Mouse (Mus musculus) hindbrain, embryonic 14.5 days (tissue): ENCODE data around the gene Pex3. TPM values are rescaled to one million over a fixed set of nuclear protein-coding genes. Genes with fewer than 3 reads are reported as not detected.
"Not testable (repeated sequence)": the region's sequence is repeated elsewhere in the genome, so short reads cannot be mapped to it uniquely, and the experiment has no call there.

Experiments
- ATAC-seq: fragments of 200-750 bp; cut with Nextera tagmentation; 2 replicates; pipeline ENCODE4 v1.8.0; 2017; ENCODE audit warnings: moderate number of reproducible peaks, mild to moderate bottlenecking, moderate TSS enrichment, moderate library complexity; ENCODE audit not compliant: low FRiP score
- DNase-seq: peaks from one replicate; pipeline ENCODE4 v3.0.0-alpha.2; 2015; ENCODE audit warnings: low spot score
- H3K27ac ChIP-seq: fragments of 300-500 bp; sonication (generic); 2 replicates; pipeline ENCODE4 v1.5.1; 2014; ENCODE audit warnings: mild to moderate bottlenecking, moderate library complexity
- H3K27me3 ChIP-seq: fragments of 300-500 bp; sonication (generic); 2 replicates; pipeline ENCODE4 v1.6.1; 2014; ENCODE audit warnings: mild to moderate bottlenecking, low read length, mixed read lengths; ENCODE audit not compliant: control insufficient read depth, insufficient read depth
- H3K36me3 ChIP-seq: fragments of 300-500 bp; sonication (generic); replicated peaks from 2 replicates; pipeline ENCODE4 v1.6.1; 2014; ENCODE audit not compliant: control insufficient read depth, insufficient read depth
- H3K4me1 ChIP-seq: fragments of 300-500 bp; sonication (generic); replicated peaks from 2 replicates; pipeline ENCODE4 v1.6.1; 2014; ENCODE audit warnings: antibody characterized with exemption, low read length, mixed read lengths; ENCODE audit not compliant: control insufficient read depth, insufficient read depth
- H3K4me2 ChIP-seq: fragments of 300-500 bp; sonication (generic); replicated peaks from 2 replicates; pipeline ENCODE4 v1.6.1; 2014; ENCODE audit warnings: mild to moderate bottlenecking, moderate library complexity
- H3K4me3 ChIP-seq: fragments of 300-500 bp; sonication (generic); replicated peaks from 2 replicates; pipeline ENCODE4 v1.5.1; 2014; ENCODE audit warnings: mild to moderate bottlenecking, low read length
- H3K9ac ChIP-seq: fragments of 300-500 bp; sonication (generic); 2 replicates; pipeline ENCODE4 v1.6.1; 2014
- H3K9me3 ChIP-seq: fragments of 300-500 bp; sonication (generic); 2 replicates; pipeline ENCODE4 v1.6.1; 2016; ENCODE audit warnings: low read length; ENCODE audit not compliant: control insufficient read depth
- WGBS: fragments of 180-500 bp; shearing (Covaris S2); extraction: QIAGEN DNeasy Blood & Tissue Kit; methylation state at CpG from one replicate; pipeline ENCODE4 v1.1.7; 2014; 5-methylcytosine and 5-hydroxymethylcytosine counted together
- polyA plus RNA-seq: library from polyadenylated mRNA; unstranded; fragments of >200 nt; fragmentation: Nextera tagmentation; extraction: Ambion mirVana; gene quantifications from 2 replicates; pipeline ENCODE4 v1.2.1, GENCODE M21; 2014

Gene Pex3
- polyA plus RNA-seq, 1 experiment from 2014 or later, result 30.8 TPM

DNA sequence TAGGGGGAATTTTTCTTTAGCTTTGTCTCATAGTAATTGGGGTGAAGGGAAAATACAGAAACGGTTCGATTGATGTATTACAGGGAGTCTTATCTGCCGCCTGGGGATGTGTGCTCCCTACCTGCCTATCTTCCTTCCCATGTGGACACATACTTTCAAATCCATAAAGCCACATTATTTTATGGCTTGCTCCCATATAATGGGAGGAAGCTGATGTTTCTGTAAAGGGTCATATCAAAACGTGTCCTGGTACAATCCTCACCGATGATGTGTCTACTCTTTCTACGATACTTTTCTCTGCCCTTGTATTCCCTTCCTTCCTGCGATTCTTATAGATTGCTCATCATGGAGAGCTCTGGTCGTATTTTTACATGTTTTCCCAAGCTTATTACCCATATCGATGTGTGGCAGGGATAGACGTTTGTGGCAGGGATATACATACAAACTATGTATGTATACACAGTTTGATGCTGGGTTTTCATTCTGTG lies 600 bp upstream of the Pex3 start:
- WGBS, result 32% methylated on average over 10 of the region's 10 CpGs
- H3K4me1 ChIP-seq, result peaks cover 8% of the 10 kb centered on the region; the same call in 1 of the 2 replicates

DNA sequence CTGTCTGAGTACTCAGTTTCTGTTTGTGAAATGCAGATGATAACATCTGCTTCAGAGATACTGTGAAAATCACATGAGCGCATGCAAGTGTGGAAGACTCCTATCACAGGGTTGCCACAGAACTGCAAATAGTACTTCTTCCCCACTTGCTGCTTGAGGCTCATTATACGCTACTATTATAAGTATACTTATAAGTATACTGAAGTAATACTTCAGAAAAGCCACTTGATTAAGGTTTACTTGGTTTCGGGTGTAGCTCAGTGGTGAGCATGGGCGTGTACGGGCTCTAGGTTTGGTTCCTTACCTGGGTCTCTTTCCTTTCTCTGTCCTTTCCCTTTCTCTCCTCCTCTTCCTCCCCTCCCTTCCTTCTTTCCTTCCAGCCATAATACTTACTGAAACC lies 11.2 kb downstream of the Pex3 start:
- H3K4me2 ChIP-seq, result no peak overlapping the region
- no peak overlapping the region for H3K4me3 ChIP-seq
- ATAC-seq, result no peak
- no peaks in the 10 kb centered on the region for H3K9me3 ChIP-seq
- no peak overlapping the region for H3K27ac ChIP-seq
- no peak overlapping the region for H3K9ac ChIP-seq
- DNase-seq, result no peak
- no peaks in the 10 kb centered on the region for H3K4me1 ChIP-seq
- H3K36me3 ChIP-seq, result peaks cover 46% of the 10 kb centered on the region
- H3K27me3 ChIP-seq, result no peaks in the 10 kb centered on the region
- 94% methylated on average over 5 of the region's 5 CpGs for WGBS

More for the DNA sequence above, 600 bp upstream of the Pex3 start:
- no peaks in the 10 kb centered on the region for H3K27me3 ChIP-seq
- no peak for DNase-seq
- no peaks in the 10 kb centered on the region; the same call in 1 of the 2 replicates for H3K36me3 ChIP-seq
- peak overlapping the region; percentile 77 for H3K9ac ChIP-seq
- peak overlapping the region; percentile 59 for H3K4me3 ChIP-seq
- ATAC-seq, result 0 out of 2 replicates have a peak, but pooled peaks have one; percentile 1
- H3K4me2 ChIP-seq, result peak overlapping the region; percentile 74
- no peaks in the 10 kb centered on the region for H3K9me3 ChIP-seq
- H3K27ac ChIP-seq, result no peak overlapping the region

DNA sequence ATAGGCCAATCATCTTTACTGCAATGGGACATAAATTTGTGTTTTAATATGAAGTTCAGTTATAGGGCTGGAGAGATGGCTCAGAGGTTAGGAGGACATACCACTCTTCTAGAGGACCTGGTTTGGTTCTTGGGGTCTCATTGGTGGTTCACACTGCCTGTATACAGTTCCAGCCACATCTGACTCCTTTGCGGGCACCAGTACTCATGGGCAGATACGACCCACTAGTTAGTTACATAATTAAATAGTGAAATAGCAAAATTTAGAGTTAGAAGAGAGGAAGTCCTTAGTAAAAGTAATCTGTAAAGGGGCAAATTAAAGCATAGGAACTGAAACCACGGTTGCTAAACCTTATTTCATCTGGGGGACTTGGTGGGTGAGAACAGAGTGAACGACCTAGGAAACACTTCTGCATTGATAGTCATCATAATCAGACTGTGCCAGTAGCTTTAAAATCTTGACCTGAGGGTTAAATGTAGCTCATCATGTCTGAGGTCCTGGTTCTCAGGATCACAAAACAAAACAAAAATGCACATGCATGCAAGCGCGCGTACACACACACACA lies 13.1 kb downstream of the Pex3 start:
- no peak overlapping the region for H3K9ac ChIP-seq
- DNase-seq, result no peak
- peaks cover 49% of the 10 kb centered on the region for H3K36me3 ChIP-seq
- H3K27me3 ChIP-seq, result no peaks in the 10 kb centered on the region
- no peak overlapping the region for H3K4me2 ChIP-seq
- no peak overlapping the region for H3K4me3 ChIP-seq
- ATAC-seq, result no peak
- 93% methylated on average over 7 of the region's 7 CpGs for WGBS
- no peaks in the 10 kb centered on the region for H3K4me1 ChIP-seq
- H3K9me3 ChIP-seq, result no peaks in the 10 kb centered on the region
- no peak overlapping the region for H3K27ac ChIP-seq

DNA sequence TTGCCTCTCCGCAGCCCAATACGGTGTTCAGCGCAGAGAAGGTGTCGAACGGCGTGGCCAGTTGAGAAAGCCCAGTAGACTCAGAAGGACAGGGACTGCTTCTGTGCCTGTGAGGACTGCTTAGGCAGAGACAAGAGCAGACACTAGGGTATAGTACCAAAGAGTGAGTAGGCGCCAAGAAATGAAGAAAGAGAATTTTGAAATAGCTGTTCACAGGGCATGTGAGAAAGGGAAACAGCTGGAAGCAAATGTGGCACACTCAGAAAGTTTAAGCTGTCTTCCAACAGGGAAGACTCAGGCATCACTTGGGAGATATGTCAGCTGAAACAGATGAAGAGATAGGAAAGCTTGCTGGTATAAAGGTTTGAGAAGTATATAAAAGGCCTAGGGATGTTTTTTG lies 16.2 kb downstream of the Pex3 start:
- WGBS, result 96% methylated on average over 7 of the region's 7 CpGs
- no peak overlapping the region for H3K4me3 ChIP-seq
- no peak overlapping the region for H3K4me2 ChIP-seq
- H3K4me1 ChIP-seq, result no peaks in the 10 kb centered on the region
- no peaks in the 10 kb centered on the region for H3K9me3 ChIP-seq
- DNase-seq (no peak), ATAC-seq (no peak)
- H3K27ac ChIP-seq, result no peak overlapping the region
- peaks cover 55% of the 10 kb centered on the region for H3K36me3 ChIP-seq
- no peaks in the 10 kb centered on the region for H3K27me3 ChIP-seq
- no peak overlapping the region for H3K9ac ChIP-seq

DNA sequence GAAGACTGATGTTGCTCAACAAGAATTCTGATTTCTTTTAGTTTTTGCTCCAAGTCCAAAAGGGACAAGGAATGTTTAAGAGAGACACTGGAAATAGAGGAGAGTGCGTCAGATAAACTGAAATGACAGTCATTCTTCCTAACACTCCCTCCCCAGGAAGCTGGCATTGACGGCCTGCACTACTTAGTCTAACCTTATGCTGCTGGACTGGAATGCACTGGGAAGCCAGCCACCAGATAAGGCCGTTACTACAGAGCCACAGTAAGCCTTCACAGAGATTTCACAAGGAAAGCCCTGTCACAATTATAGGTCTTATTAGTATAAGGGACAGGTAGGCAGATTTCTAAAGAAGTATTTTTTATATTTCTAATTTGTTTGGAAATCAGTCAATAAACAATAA lies 18.2 kb downstream of the Pex3 start:
- Histone ChIP-seq H3K9me3 (no peaks in the 10 kb centered on the region), H3K4me3 (no peak overlapping the region), H3K27me3 (no peaks in the 10 kb centered on the region), H3K4me1 (no peaks in the 10 kb centered on the region), H3K27ac (no peak overlapping the region), H3K36me3 (peaks cover 59% of the 10 kb centered on the region), H3K4me2 (no peak overlapping the region), H3K9ac (no peak overlapping the region)
- DNase-seq (no peak), ATAC-seq (no peak)
- 86% methylated on average over 3 of the region's 3 CpGs for WGBS

DNA sequence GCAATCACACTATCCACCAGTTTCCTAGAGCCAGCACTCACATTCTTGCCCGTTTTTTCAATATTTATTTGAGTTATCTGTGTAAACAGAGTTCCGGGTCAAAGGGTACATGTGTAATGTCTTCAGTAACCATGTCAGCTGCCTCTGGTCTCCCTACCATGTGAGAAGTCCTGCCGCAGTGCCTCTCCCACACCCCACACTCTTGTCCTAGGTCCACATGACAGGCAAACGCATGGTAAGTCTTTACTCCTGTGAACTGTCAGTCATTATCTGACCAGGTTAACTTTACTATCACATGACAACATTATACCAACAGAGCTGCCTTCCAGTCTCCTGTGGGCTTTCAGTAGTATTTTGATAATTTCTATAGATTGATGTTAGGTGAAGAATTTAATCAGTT lies 24.8 kb downstream of the Pex3 start:
- no peak overlapping the region for H3K4me3 ChIP-seq
- no peaks in the 10 kb centered on the region for H3K4me1 ChIP-seq
- peaks cover 56% of the 10 kb centered on the region for H3K36me3 ChIP-seq
- no peaks in the 10 kb centered on the region for H3K9me3 ChIP-seq
- H3K27ac ChIP-seq, result no peak overlapping the region
- H3K27me3 ChIP-seq, result no peaks in the 10 kb centered on the region
- ATAC-seq (no peak), DNase-seq (no peak)
- no peak overlapping the region for H3K4me2 ChIP-seq
- 90% methylated on average over 4 of the region's 4 CpGs for WGBS
- no peak overlapping the region for H3K9ac ChIP-seq

DNA sequence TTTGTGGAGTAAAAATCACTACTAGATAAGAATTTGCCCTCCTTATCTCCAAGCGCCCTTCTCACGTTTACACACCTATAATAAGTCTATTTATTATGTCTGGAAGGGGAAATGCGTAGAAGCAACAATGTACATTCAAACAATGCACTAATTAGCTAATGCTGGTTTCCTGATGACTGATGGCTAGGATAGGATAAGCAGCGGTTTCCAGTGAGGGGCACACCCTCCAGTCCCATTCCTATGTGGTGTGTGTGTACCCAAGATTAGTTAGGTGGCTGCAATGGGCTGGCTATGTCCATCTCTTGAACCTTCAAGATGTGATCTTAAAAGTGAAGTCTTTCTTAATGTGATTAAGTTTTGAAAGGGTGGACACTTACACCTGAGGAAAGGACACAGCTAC lies 31.1 kb downstream of the Pex3 start:
- Histone ChIP-seq H3K9ac (no peak overlapping the region), H3K36me3 (peaks cover 11% of the 10 kb centered on the region), H3K27me3 (no peaks in the 10 kb centered on the region), H3K27ac (no peak overlapping the region), H3K4me3 (no peak overlapping the region), H3K4me2 (no peak overlapping the region), H3K4me1 (no peaks in the 10 kb centered on the region), H3K9me3 (no peaks in the 10 kb centered on the region)
- 88% methylated on average over 4 of the region's 4 CpGs for WGBS
- no peak for DNase-seq
- ATAC-seq, result no peak

DNA sequence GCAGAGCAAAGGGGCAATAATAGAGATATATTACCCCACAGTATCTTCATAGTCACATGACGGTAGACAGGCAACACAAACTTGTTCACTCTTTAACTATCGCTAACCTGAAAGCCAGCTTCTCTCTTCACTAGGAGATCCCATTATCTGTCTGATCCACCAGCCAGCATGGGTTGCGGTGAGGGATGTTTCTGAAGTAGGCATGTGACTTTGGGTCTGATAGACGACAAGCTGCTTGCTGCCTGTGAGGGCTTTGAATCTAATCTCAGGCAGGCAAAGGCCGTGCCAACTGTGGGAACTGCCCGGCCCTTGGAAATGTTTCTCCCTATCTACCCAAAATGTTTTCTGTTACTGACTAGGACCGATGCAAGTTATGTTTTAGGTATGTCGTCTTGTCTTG lies 50.6 kb downstream of the Pex3 start:
- no peak for ATAC-seq
- H3K4me3 ChIP-seq, result no peak overlapping the region
- no peaks in the 10 kb centered on the region for H3K4me1 ChIP-seq
- H3K27me3 ChIP-seq, result no peaks in the 10 kb centered on the region
- no peak overlapping the region for H3K27ac ChIP-seq
- H3K36me3 ChIP-seq, result peaks cover 4% of the 10 kb centered on the region; the same call in 1 of the 2 replicates
- 86% methylated on average over 8 of the region's 8 CpGs for WGBS
- H3K9me3 ChIP-seq, result no peaks in the 10 kb centered on the region
- DNase-seq, result no peak
- H3K4me2 ChIP-seq, result 0 out of 2 replicates have a peak overlapping the region, but pooled peaks have one; percentile 71
- H3K9ac ChIP-seq, result no peak overlapping the region

DNA sequence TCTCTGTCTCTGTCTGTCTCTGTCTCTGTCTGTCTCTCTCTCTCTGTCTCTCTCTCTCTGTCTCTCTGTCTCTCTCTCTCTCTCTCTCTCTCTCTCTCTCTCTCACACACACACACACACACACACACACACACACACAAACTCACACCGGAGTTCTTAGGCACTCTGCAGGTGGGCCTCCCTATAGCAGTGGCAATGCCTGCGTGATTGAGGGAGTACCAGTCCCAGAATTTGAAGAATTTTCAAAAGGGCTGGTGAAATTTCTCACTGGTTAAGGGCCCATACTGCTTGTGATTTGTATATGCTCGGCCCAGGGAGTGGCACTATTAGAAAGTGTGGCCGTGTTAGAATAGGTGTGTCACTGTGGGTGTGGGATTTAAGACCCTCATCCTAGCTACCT lies 51.4 kb downstream of the Pex3 start:
- ATAC-seq, result peak; percentile 47; the same call in 1 of the 2 replicates
- H3K9me3 ChIP-seq, H3K4me1 ChIP-seq, H3K27ac ChIP-seq, DNase-seq, H3K36me3 ChIP-seq, H3K27me3 ChIP-seq: not testable (repeated sequence)
- H3K4me2 ChIP-seq, result peak overlapping the region; percentile 71
- H3K4me3 ChIP-seq, result peak overlapping the region; percentile 56
- H3K9ac ChIP-seq, result peak overlapping the region; percentile 76
- 57% methylated on average over 4 of the region's 4 CpGs for WGBS
